Mouse (Mus musculus) forelimb bud, embryonic 11.5 days (tissue): Measurements from ENCODE around the gene Tmem141.

ENCODE experiments used
- DNase-seq: peaks from one replicate; pipeline ENCODE4 v3.0.0-alpha.2; 2012; ENCODE audit warnings: low read depth, low spot score

Gene Tmem141

GRCm38 (mm10) chr2:25577951-25578795 is 43.6 kb downstream of the Tmem141 start:
- no peak for DNase-seq

DNA sequence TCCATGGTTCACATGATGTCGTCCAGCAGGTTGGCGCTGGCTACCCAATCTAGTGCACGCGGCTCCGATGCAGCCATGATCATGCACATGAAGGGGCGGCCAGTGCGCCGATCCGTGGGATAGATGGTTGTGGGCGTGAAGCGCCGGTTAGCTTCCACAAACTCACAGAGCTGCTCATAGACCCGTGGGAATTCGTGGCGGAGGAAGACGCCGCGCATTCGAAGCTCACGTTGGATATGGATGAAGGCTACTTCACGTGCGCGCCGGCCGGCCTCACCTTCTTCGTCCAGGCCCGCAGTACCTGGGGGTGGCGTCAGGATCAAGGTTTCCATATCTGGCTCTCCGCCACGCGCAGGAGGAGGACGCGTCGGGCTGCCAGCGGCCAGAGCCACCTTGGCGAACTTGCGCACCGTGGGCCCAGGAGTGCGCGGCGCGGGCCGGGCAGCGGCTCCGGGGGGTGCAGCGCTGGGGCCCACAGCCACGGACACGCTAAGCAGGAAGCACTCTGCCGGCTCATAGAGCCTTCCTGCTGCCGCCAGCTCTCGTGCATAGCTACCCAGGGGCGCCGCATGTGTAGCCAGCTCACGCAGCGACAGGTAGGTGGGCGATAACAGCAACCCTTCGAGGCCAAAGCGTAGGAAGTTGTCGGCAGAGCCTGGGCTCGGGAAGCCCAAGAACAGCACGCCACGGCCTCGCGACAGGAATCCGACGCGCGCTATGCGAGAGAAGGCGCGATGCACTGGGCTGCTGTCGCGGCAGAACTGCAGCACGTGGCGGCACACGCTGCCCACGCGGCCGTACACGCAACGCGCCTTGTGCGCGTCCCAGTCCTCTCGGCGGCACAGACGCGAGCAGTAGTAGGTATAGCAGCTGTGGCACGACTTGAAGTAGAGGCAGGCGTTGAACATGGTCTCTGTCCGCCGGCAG is 44.6 kb downstream of the Tmem141 start:
- no peak for DNase-seq

GRCm38 (mm10) chr2:25576028-25576850 is 45.6 kb downstream of the Tmem141 start:
- no peak for DNase-seq

- no peak for DNase-seq
Observed at GRCm38 (mm10) chr2:25575432-25576027, 46.3 kb downstream of the Tmem141 start.

DNA sequence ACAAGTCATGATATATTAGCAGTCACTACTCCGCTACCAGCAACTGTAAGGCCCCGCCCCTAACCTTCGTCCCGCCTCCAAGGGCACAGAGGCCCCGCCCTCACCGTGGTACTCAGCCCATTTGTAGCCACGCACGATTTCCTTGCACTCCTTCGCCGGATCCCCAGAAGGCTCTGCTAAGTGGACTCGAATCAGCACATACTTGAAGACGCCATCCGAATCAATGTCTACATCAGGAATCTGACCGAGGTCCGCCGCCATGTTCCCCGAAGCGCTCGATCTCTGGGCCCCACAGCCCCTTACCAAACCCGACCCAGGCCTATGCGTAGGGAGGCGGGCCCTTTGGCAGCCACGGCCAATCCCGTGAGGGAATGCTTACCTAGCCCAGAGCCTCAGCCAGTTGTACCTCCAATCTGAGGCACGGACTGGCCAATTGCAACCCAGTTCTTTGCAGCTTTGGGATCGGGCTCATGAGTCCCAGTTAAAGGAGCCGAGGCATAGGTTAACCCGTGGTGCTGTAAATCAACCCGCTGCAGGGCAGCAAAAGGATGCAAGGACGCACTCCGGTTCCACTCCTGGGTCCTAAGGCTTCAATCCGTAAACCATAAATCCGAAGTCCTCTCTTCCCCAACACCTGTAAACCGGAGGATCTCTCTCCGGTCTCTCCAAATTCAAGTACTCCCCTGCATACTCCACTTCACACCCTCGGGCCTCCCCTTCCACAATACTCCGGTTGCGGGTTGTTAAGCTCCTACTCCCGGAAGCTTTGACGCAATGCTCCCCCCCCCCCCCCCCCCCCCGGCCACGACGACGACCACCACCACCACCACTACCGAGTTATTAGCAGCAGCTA is 47.0 kb downstream of the Tmem141 start, which contains the start of the genes Mamdc4 and Phpt1:
Gene Mamdc4 (minus strand): TSS at position 267 of the 853 bp plus-strand sequence.
Gene Phpt1 (minus strand): TSS at position 646 of the 853 bp plus-strand sequence.
- DNase-seq: peak; percentile 97

DNA sequence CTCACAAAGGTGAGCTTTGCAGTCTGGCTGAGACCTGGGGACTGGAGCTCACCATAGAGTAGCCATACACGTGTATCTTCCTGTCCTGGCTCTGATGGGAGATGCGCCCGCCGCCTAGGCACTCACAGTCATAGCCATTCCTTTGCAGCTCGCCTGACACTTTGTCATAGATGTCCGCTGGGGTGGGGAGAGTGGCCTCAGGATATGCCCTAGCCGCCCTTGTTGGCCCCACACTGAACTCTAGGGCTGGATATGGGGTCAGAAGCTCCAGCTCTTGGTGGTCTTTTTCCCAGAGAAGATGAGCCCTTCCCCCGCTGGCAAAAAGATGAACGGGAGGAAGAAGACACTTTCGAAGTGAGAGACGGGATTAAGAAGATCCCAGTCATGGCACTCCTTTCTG is 47.7 kb downstream of the Tmem141 start:
- DNase-seq: no peak

GRCm38 (mm10) chr2:25573068-25573467 is 48.7 kb downstream of the Tmem141 start:
- DNase-seq: no peak

- no peak for DNase-seq
Observed at GRCm38 (mm10) chr2:25571221-25571620, 50.6 kb downstream of the Tmem141 start.
